Mouse (Mus musculus): ENCODE data around the gene Zyg11b. TPM values are rescaled to one million over a fixed set of nuclear protein-coding genes. Genes with fewer than 3 reads are reported as not detected.

Gene Zyg11b
- polyA plus RNA-seq, 1 experiment from 2014 or later = 28.8 TPM

DNA sequence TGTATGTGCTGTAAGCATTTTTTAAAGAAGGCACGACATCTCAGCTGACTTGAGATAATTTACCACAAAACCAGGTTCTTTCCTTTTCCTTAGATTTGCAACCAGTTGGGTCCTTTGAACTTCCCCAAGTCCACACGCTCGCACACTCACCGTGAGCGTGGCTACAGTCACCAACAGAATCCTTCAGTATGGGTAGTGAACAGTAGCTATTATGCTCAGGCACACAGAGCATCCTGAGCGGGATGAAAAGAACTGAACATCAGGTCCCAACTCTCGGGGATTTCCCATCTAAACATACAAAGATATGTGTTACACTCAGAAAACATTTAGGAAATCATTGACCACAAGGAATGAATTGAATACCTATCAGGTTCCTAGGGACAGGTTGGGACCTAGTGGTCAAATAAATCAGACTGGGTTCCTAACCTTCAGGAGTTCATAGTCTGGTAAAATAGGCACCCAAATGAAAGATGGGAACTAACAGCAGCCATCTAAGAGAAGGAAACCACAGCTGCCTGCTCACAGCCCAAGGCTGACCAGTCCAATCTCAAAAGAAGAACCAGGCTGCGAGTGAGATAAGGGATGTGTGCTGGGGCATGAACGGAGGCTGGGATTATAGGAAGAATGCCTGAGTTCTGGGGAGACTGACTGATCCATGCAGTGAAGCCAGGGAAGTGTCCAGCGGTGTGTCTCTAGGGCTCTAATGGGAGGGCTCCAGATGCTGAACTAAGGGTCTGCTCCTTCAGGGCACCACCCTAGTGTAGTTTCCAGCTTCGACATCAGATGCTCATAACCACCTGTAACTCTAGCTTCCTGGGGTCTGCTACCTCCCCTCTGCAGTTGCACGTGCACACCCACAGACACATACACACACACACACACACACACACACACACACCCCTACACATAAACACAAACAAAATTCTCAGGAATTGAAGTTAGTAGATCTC lies 17.0 kb upstream of the Zyg11b start:
- H3K4me3 ChIP-seq (replicated peaks) = no peak overlapping the region
- H3K9ac ChIP-seq (replicated peaks) = no peak overlapping the region
- WGBS = 88% methylated on average over 12 of the region's 12 CpGs
- H3K4me2 ChIP-seq = no peak overlapping the region
- ATAC-seq (ENCODE audit: low FRiP score) = no peak
- no peaks in the 10 kb centered on the region for H3K4me1 ChIP-seq
- H3K36me3 ChIP-seq = no peaks in the 10 kb centered on the region
- no peaks in the 10 kb centered on the region for H3K9me3 ChIP-seq (replicated peaks)
- H3K27me3 ChIP-seq (replicated peaks) = no peaks in the 10 kb centered on the region
- H3K27ac ChIP-seq (replicated peaks) = no peak overlapping the region

DNA sequence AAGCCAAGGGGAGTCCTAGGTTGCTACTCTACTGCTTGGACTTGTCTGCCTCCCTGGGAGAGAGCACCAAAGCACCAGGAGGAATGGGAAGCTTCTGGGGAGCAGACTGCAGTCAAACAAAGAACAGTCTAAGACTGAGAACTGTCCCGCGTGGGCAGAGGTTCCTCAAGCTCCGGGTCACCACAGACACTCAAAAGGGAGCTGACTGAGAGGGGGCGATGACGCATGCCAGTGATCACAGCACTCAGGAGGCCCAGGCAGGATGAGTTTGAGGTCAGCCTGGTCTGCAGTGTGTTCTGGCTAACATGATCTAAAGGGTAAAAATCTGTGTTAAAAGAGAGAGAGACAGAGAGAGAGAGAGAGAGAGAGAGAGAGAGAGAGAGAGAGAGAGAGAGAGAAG lies 13.1 kb upstream of the Zyg11b start:
- Histone ChIP-seq H3K4me1 (no peaks in the 10 kb centered on the region), H3K27me3 (replicated peaks) (no peaks in the 10 kb centered on the region), H3K36me3 (no peaks in the 10 kb centered on the region), H3K4me2 (no peak overlapping the region), H3K4me3 (replicated peaks) (no peak overlapping the region), H3K9ac (replicated peaks) (no peak overlapping the region), H3K9me3 (replicated peaks) (no peaks in the 10 kb centered on the region), H3K27ac (replicated peaks) (no peak overlapping the region)
- WGBS = 78% methylated on average over 5 of the region's 5 CpGs
- no peak for ATAC-seq (ENCODE audit: low FRiP score)

DNA sequence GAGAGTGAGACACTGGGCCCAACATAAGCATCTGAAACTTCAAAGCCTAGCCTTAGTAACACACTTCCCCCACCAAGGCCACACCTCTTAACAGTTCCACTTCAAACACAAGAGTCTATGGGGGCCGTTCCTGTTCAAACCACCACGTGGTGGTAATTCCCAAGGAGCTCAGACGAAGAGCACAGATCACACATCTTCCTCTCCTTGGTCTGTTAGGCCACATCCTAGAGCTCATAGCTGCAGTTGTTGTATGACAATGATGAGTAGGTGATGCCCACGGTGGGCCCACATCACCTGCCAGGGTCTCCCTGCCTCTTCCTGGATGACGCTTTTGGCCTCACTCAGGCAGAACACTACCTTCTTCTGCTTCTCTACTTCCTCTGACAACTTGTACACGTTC lies 9.8 kb upstream of the Zyg11b start:
- 80% methylated on average over 6 of the region's 6 CpGs for WGBS
- Histone ChIP-seq H3K9me3 (replicated peaks) (0 out of 2 replicates have a peak, but pooled peaks cover 3% of the 10 kb centered on the region), H3K4me1 (no peaks in the 10 kb centered on the region), H3K27me3 (replicated peaks) (no peaks in the 10 kb centered on the region), H3K27ac (replicated peaks) (no peak overlapping the region), H3K9ac (replicated peaks) (no peak overlapping the region), H3K36me3 (no peaks in the 10 kb centered on the region), H3K4me3 (replicated peaks) (no peak overlapping the region), H3K4me2 (no peak overlapping the region)
- no peak for ATAC-seq (ENCODE audit: low FRiP score)

DNA sequence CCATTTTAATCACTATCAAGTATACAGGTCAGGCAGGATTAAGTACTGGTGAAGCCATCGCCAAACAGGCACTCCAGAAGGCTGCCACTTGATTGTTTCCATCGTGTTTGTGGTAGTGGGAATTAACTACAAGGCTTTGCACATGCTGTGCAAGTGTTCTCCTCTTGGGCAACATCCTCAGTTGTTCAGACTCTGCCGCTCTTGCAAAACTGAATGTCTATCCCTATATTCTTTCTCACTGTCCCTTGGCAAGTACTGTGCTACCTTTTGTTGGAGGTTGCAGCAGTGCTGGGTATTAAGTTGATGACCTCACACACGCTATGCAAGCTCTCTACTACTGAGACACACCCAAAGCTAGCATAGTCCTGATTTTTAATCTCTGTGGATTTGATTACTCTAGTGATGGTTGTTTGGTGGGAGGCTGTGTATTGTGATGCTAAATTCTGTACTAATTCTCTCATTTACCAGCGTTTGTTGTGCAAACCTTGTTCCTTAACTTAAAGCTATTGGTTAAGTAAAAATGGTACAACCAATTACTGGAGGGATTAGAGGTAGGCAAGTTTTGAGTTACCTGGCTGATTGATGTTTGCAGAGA lies 1.5 kb upstream of the Zyg11b start:
- WGBS = 76% methylated on average over 5 of the region's 5 CpGs
- H3K4me1 ChIP-seq = peaks cover 24% of the 10 kb centered on the region
- H3K4me3 ChIP-seq (replicated peaks) = no peak overlapping the region
- no peaks in the 10 kb centered on the region for H3K27me3 ChIP-seq (replicated peaks)
- ATAC-seq (ENCODE audit: low FRiP score) = no peak
- H3K9ac ChIP-seq (replicated peaks) = no peak overlapping the region
- no peak overlapping the region for H3K27ac ChIP-seq (replicated peaks)
- no peak overlapping the region for H3K4me2 ChIP-seq
- 0 out of 2 replicates have a peak, but pooled peaks cover under 1% of the 10 kb centered on the region for H3K9me3 ChIP-seq (replicated peaks)
- no peaks in the 10 kb centered on the region for H3K36me3 ChIP-seq

DNA sequence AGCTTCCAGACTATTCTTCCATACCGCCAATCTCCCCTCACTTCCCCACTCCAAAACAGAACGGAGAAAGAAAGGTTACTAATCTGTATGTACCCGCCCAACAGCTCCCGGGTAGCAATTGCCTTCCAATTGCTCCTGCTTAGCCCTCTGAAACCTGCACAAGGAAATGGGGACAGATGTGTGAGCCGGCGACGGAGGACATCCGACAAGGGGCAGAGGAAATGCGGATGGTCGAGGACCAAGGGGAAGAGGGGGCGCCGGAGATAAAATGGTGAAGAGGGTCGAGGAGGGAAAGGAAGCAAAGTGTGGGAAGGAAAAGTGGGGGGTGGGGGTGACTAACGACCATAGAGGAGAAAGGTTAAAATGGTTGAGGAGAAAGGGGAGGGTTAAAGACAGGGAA lies 630 bp downstream of the Zyg11b start:
- ATAC-seq (ENCODE audit: low FRiP score) = peak; percentile 23; the same call in 1 of the 2 replicates
- no peaks in the 10 kb centered on the region for H3K9me3 ChIP-seq (replicated peaks)
- no peaks in the 10 kb centered on the region for H3K27me3 ChIP-seq (replicated peaks)
- H3K4me1 ChIP-seq = peaks cover 24% of the 10 kb centered on the region
- peak overlapping the region; percentile 75 for H3K4me3 ChIP-seq (replicated peaks)
- WGBS = under 1% methylated on average over 14 of the region's 14 CpGs
- H3K27ac ChIP-seq (replicated peaks) = peak overlapping the region; percentile 91
- peak overlapping the region; percentile 89 for H3K9ac ChIP-seq (replicated peaks)
- H3K36me3 ChIP-seq = no peaks in the 10 kb centered on the region
- H3K4me2 ChIP-seq = peak overlapping the region; percentile 63

DNA sequence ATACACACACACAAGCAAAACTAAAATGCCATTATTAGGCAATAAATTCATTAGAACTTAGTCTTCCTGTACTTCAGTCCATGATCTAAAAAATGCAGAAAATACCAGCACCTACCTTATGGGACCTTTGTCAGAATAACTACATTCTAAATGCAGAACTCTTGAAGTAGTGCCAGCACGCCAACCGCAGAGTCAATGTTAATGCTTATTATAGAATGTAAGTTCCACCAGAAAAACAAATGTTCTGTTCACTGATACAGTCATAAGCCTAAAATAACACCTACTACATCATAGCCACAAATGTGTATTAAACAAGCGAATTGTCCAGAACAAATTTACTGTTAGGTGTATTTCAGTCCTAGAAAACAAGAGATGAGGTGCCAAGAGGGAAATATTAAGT lies 23.9 kb downstream of the Zyg11b start:
- no peaks in the 10 kb centered on the region for H3K27me3 ChIP-seq (replicated peaks)
- ATAC-seq (ENCODE audit: low FRiP score) = no peak

DNA sequence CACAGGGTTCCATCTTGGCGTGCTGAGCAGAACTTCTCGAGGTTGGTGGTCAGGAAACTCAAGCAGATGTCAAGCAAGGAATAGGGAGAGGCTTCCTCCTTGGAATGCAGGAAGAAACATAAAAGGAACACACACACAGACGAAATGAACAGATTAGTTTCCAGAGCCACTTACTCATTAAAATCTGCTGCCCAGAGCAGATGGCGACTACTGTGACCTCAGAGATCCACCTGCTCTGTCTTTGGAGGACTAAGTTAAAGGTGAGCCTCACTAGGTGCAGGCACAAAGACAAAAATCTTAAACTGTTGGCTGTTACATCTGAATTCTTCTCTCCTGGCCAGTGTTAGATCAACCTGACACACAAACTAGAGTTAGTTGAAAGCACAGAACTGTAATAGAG lies 28.6 kb downstream of the Zyg11b start:
- Histone ChIP-seq H3K9ac (replicated peaks) (no peak overlapping the region), H3K9me3 (replicated peaks) (no peaks in the 10 kb centered on the region), H3K4me1 (no peaks in the 10 kb centered on the region), H3K27ac (replicated peaks) (no peak overlapping the region), H3K4me2 (no peak overlapping the region), H3K27me3 (replicated peaks) (no peaks in the 10 kb centered on the region), H3K4me3 (replicated peaks) (no peak overlapping the region), H3K36me3 (peaks cover 19% of the 10 kb centered on the region)
- WGBS = 79% methylated on average over 4 of the region's 4 CpGs
- no peak for ATAC-seq (ENCODE audit: low FRiP score)

More for the DNA sequence above, 23.9 kb downstream of the Zyg11b start:
- Histone ChIP-seq H3K27ac (replicated peaks) (no peak overlapping the region), H3K9ac (replicated peaks) (no peak overlapping the region), H3K4me1 (no peaks in the 10 kb centered on the region), H3K9me3 (replicated peaks) (no peaks in the 10 kb centered on the region), H3K4me3 (replicated peaks) (no peak overlapping the region), H3K4me2 (no peak overlapping the region), H3K36me3 (0 out of 2 replicates have a peak, but pooled peaks cover 2% of the 10 kb centered on the region)
- 94% methylated on average over 3 of the region's 3 CpGs for WGBS

DNA sequence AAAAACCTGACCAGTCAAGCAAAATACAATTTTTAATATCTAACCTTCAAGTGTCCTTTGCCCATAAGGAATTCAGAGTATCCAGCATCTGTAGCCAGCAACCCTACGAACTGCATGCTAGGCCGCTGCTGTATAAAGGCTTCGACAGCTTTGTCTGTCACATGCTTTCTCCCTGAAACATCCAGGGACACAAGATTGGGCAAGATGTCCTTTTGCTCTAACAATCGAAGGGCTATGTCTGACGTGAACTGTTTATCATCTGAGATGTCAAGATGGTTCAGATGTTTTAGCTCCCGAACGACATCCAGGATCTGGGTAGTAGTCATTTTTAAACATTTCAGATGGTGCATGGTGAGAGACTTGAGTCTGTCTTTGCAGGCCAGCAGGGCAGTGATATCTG lies 35.1 kb downstream of the Zyg11b start:
- 94% methylated on average over 7 of the region's 7 CpGs for WGBS
- no peak overlapping the region for H3K27ac ChIP-seq (replicated peaks)
- no peaks in the 10 kb centered on the region for H3K4me1 ChIP-seq
- ATAC-seq (ENCODE audit: low FRiP score) = no peak
- H3K27me3 ChIP-seq (replicated peaks) = no peaks in the 10 kb centered on the region
- H3K36me3 ChIP-seq = peaks cover 44% of the 10 kb centered on the region
- H3K4me2 ChIP-seq = no peak overlapping the region
- no peaks in the 10 kb centered on the region for H3K9me3 ChIP-seq (replicated peaks)
- H3K9ac ChIP-seq (replicated peaks) = no peak overlapping the region
- no peak overlapping the region for H3K4me3 ChIP-seq (replicated peaks)

DNA sequence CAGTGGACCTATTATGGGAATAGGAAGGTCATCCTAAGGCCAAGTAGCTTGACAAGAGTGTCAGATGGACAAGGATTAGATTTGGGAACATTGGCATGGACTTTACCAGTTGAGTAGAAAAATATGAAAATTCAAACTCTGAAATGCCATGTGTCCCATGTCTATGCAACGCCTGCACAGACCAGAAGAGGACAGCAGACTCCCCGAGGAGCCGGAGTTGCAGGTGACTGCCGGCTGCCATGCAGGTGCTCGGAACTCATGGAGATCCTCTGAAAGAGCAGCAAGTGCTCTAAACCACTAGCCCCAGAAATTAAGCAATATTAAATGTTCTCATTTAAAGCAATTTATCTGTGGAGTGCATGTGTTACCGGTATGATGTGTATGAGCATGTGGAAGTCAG lies 47.6 kb downstream of the Zyg11b start:
- H3K4me2 ChIP-seq = no peak overlapping the region
- H3K36me3 ChIP-seq = peaks cover 84% of the 10 kb centered on the region
- no peak overlapping the region for H3K9ac ChIP-seq (replicated peaks)
- H3K4me1 ChIP-seq = no peaks in the 10 kb centered on the region
- ATAC-seq (ENCODE audit: low FRiP score) = no peak
- no peaks in the 10 kb centered on the region for H3K9me3 ChIP-seq (replicated peaks)
- no peak overlapping the region for H3K27ac ChIP-seq (replicated peaks)
- H3K27me3 ChIP-seq (replicated peaks) = no peaks in the 10 kb centered on the region
- no peak overlapping the region for H3K4me3 ChIP-seq (replicated peaks)
- 86% methylated on average over 6 of the region's 6 CpGs for WGBS

DNA sequence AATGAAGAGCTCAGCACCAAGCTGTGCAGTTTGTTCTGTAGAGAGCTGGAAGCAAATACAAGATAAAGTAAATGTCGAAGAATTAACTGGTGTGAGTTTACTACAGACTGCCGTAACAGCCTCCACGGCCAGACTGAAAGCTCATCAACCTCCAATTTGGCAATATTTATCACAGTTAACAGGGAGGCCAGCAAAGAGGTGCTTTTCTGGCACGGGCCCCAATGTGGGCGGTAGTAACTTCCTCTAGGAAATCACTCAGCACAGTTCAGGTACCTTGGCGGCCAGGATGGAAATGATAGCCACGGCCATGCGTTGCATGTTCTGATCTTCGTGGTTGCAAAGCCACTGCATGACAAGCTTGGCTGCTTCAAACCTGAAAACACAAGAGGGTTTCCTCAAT lies 50.4 kb downstream of the Zyg11b start:
- no peak overlapping the region for H3K4me3 ChIP-seq (replicated peaks)
- no peak overlapping the region for H3K27ac ChIP-seq (replicated peaks)
- H3K9me3 ChIP-seq (replicated peaks) = no peaks in the 10 kb centered on the region
- H3K36me3 ChIP-seq = peaks cover 68% of the 10 kb centered on the region
- ATAC-seq (ENCODE audit: low FRiP score) = no peak
- H3K4me1 ChIP-seq = no peaks in the 10 kb centered on the region
- H3K4me2 ChIP-seq = no peak overlapping the region
- WGBS = 97% methylated on average over 9 of the region's 9 CpGs
- H3K9ac ChIP-seq (replicated peaks) = no peak overlapping the region
- no peaks in the 10 kb centered on the region for H3K27me3 ChIP-seq (replicated peaks)

DNA sequence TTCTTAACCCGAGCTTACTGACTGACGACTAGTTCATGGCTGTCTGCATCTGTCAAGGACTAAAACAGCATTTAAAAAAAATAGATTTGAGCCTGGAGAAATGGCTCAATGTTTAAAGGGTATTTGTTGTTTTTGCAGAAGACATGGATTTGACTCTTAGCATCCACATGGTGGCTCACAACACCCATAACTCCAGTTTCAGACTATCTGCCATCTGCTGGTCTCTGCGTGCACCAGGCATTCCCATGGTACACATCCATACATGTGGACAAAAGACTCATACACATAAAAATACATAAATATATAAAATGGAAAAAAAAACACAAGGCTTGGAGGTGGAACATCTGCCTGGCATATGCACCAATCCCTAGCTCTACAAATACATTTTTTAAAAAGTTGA lies 51.6 kb downstream of the Zyg11b start:
- no peaks in the 10 kb centered on the region for H3K9me3 ChIP-seq (replicated peaks)
- no peak for ATAC-seq (ENCODE audit: low FRiP score)

DNA sequence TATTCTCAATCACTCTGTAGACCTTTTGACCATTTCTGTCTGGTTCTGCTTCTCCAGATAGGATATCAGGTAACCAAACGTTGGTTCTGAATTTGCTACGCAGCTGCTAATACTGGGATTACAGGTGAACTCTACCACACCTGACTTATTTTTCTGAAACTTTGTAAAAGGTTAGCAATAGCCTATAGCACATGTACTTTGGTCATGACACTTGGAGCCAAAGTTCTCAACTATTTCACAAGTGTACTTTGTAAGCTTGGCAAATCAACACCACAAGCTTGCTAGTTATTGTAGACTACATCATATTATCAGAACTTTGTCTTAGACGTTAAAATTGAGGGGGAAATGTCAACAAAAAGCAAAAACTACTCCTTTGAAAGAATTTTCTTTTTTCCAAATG lies 67.2 kb downstream of the Zyg11b start:
- no peak overlapping the region for H3K4me2 ChIP-seq
- no peak overlapping the region for H3K27ac ChIP-seq (replicated peaks)
- ATAC-seq (ENCODE audit: low FRiP score) = no peak
- H3K4me3 ChIP-seq (replicated peaks) = no peak overlapping the region
- H3K27me3 ChIP-seq (replicated peaks) = no peaks in the 10 kb centered on the region
- WGBS = 93% methylated on average over 3 of the region's 3 CpGs
- peaks cover 67% of the 10 kb centered on the region for H3K36me3 ChIP-seq
- H3K9me3 ChIP-seq (replicated peaks) = no peaks in the 10 kb centered on the region
- H3K4me1 ChIP-seq = no peaks in the 10 kb centered on the region
- H3K9ac ChIP-seq (replicated peaks) = no peak overlapping the region

More for the DNA sequence above, 51.6 kb downstream of the Zyg11b start:
- no peaks in the 10 kb centered on the region for H3K27me3 ChIP-seq (replicated peaks)
- no peak overlapping the region for H3K4me2 ChIP-seq
- H3K27ac ChIP-seq (replicated peaks) = no peak overlapping the region
- H3K4me1 ChIP-seq = no peaks in the 10 kb centered on the region
- no peak overlapping the region for H3K4me3 ChIP-seq (replicated peaks)
- H3K9ac ChIP-seq (replicated peaks) = no peak overlapping the region
- H3K36me3 ChIP-seq = peaks cover 67% of the 10 kb centered on the region
- WGBS = 88% methylated on average over 3 of the region's 3 CpGs

Data from neural tube, embryonic 15.5 days (tissue).